Mouse (Mus musculus) kidney, adult 2 months (tissue): ENCODE measurements around the gene Map2k6.

Experiments
- CTCF ChIP-seq: fragments of 200-500 bp; conservative IDR thresholded peaks from 2 replicates; pipeline ENCODE4 v1.5.1; 2011; ENCODE audit warnings: low read depth, mild to moderate bottlenecking, control low read depth, low read length, moderate library complexity, mixed read lengths; ENCODE audit not compliant: insufficient read depth, insufficient read length
- POLR2A ChIP-seq: fragments of 200-500 bp; IDR thresholded peaks from one replicate; pipeline ENCODE4 v1.6.1; 2011; ENCODE audit warnings: low read depth, low read length, control low read depth

DNA sequence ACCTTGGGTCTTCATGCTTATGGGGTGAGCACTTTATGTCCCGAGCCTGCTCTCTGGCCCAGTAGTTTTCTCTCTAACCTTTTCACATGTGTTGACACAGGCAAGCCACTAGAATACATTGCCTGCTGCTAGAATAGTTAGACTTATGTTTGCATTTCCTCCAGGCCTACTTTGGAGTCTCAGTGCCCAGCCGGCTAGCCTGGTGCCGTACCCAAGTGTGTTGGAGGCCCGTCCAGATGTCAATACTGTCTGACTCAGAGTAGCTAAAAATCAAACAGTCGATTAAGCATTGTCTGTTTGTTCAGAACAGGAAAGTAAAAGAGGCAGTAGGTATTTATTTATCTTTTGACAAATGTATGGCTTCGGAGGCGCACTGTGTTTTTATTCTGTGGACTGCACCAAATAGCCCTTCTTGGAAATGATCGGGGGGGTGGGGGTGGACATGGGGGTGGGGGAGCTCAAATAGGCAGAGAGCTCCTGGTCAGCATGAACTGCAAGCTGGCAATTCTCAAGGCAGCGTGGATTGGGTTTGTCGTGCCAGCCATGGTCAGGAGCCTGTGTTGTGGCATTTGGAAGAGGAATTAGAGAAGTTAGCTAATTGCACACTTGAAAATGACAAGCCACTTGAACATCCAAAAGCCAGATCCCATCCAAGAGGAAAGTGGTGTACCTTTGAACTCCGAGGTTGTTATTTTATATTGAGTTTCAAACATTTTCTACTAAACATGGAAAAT lies 104.2 kb downstream of the Map2k6 start:
- no peak for TF ChIP-seq POLR2A
- no peak for TF ChIP-seq CTCF
